ENCODE assay signal across 9 mouse cellular contexts in the genomic region with DNA sequence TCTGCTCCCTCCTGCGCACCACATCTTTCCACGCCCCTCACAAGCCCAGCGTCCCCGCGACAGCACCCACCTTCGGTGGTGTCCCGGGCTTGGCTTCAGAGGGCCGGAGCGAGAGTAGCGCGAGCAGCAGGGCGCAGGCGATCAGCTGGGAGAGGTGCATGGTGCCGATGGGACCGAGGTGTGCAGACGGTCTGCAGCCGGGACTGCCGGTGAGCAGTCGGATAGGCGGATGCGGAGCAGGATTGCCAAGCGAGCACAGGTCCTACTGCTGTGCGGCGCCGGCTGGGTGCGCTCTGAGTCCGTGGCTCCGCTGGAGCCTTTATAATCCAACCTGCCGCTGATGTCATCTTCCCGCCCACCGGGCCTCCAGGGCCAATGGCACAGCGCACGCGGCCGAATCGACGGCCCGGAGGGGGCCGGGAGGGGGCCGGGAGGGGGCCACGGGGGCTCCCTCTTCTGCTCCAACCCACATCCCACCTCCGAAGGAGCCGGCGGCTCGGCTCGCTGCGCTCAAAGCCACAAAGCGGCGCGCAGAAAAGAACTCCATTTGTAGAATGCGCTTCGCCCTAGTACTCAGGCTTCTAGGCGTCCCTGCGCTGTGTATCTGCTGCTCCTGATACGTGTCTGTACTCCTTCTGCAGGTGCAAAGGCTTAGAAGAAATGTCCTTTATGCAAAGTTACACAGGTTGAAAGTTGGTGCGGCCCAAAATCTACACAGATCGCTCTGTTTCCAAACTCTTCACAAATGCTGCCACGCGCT. TPM values are rescaled to one million over a fixed set of nuclear protein-coding genes. Genes with fewer than 3 reads are reported as not detected.
DNase-seq lines count a peak whose midpoint lies in the region; ATAC-seq and TF ChIP-seq lines count a peak whose summit lies in the region.
"Had no signal": no experiment of that assay in that cellular context is flagged by ENCODE, and none has a peak within 500 bp of the region (broad histone marks: within the 10 kb centered on the region; RNA-seq: fewer than 3 reads in every experiment).

A gene (minus strand): TSS at position 293 of the 760 bp plus-strand sequence.

- WGBS in hindbrain, postnatal 0 days = 4% methylated on average over 53 of the region's 59 CpGs

- TF ChIP-seq CTCF in hindbrain, postnatal 0 days (IDR thresholded peaks at IDR 0.05; ENCODE audit: low read depth) = peak; percentile 54
- TF ChIP-seq CTCF in left cerebral cortex, adult 2 months (IDR thresholded peaks at IDR 0.05) = peak; percentile 47

- peak within 1 kb of the TSS; percentile 58 for H3K9ac ChIP-seq in hindbrain, postnatal 0 days (replicated peaks; ENCODE audit: low read length)

- H3K27me3 ChIP-seq in hindbrain, postnatal 0 days (ENCODE audit: insufficient read depth, low read length) = no peaks in the 10 kb centered on the region

- peaks cover 5% of the 10 kb centered on the region; the same call in 1 of the 2 replicates for H3K4me1 ChIP-seq in hindbrain, postnatal 0 days (ENCODE audit: insufficient read depth, low read length)

- peak; percentile 83 to 94 for DNase-seq in adrenal gland, adult (ENCODE audit: inconsistent age in 2 of 2, low spot score in 1 of 2)
- peak; percentile 69 to 81 for DNase-seq in cerebellum, postnatal 14 days
- peak; percentile 54 for DNase-seq in gastrocnemius, adult 18-20 months (ENCODE audit: low spot score)
- DNase-seq in hindbrain, postnatal 0 days (ENCODE audit: low spot score) = peak; percentile 89
- peak; percentile 82 to 86 for DNase-seq in left cerebral cortex, adult 2 months (ENCODE audit: extremely low spot score in 1 of 2, low spot score in 2 of 2)
- DNase-seq in lung, postnatal 36 days = peak; percentile 68
- peak; percentile 82 for DNase-seq in right cerebral cortex, postnatal 14 days
- no peak for DNase-seq in spleen, adult 12 weeks (ENCODE audit: low spot score)

- peak; percentile 94 for ATAC-seq in hindbrain, postnatal 0 days

- no peaks in the 10 kb centered on the region for H3K9me3 ChIP-seq in hindbrain, postnatal 0 days (ENCODE audit: low read length)

- peak within 1 kb of the TSS; percentile 96 for H3K4me2 ChIP-seq in hindbrain, postnatal 0 days (ENCODE audit: low read depth, low read length)

- peak within 1 kb of the TSS; percentile 58 for H3K4me3 ChIP-seq in hindbrain, postnatal 0 days (ENCODE audit: low read length)
- peak within 1 kb of the TSS; percentile 61 for H3K4me3 ChIP-seq in left cerebral cortex, adult 2 months

- peak within 1 kb of the TSS; percentile 65; the same call in 1 of the 2 replicates for H3K27ac ChIP-seq in hindbrain, postnatal 0 days
- peak within 1 kb of the TSS; percentile 73 for H3K27ac ChIP-seq in left cerebral cortex, adult 2 months

- intact Hi-C loops in left cerebral cortex, adult 2 months (cut with DNase I) = loop anchor here (5.0 kb wide), 1 partner anchor 192 kb away; no protein-coding TSS in a partner anchor

- H3K36me3 ChIP-seq in hindbrain, postnatal 0 days (ENCODE audit: insufficient read depth, low read length) = no peaks in the 10 kb centered on the region

RNA-seq across cellular contexts. Expression of the gene that starts here (rescaled TPM):
- under 1 TPM; 0.30 to 0.59 TPM for total RNA-seq in gastrocnemius, adult 18-20 months (2021)
- 13.5 and 14.6 TPM in 2 replicates for total RNA-seq in hindbrain, postnatal 0 days (2014; rRNA removed)
- polyA plus RNA-seq in hindbrain, postnatal 0 days (2015; fragmentation: Nextera tagmentation; extraction: Ambion mirVana) = 22.7 and 27.7 TPM in 2 replicates
- 10 to 100 TPM in 1 of 2 experiments, 1 to 10 TPM in 1; 8.6 to 10.5 TPM for total RNA-seq in left cerebral cortex, adult 2 months (2021)
- polyA plus RNA-seq: gonadal fat pad, adult 2 months had no signal

Comparison
In these comparisons a context has a peak if more than half of its experiments do, and no peak if none do; other contexts are left out.
1. Peak in DNase-seq in gastrocnemius, adult 18-20 months; RNA of the gene not detected or under 1 TPM.